Mouse (Mus musculus) forebrain, embryonic 13.5 days (tissue): ENCODE measurements at regions not wholly inside any gene's neighbourhood (a gene's known extent, or its start where the extent isn't known, plus 50 kb on each side); places are given as distances from the start of the nearest gene placed in this dataset.

Source experiments
- ATAC-seq: fragments of 200-750 bp; cut with Nextera tagmentation; 2 replicates; pipeline ENCODE4 v1.8.0; 2017
- H3K27ac ChIP-seq: fragments of 300-500 bp; sonication (generic); 2 replicates; pipeline ENCODE4 v1.5.1; 2015; ENCODE audit warnings: inconsistent platforms, mild to moderate bottlenecking, moderate library complexity
- H3K27me3 ChIP-seq: fragments of 300-500 bp; sonication (generic); 2 replicates; pipeline ENCODE4 v1.6.1; 2015; ENCODE audit warnings: mild to moderate bottlenecking, inconsistent platforms
- H3K36me3 ChIP-seq: fragments of 300-500 bp; sonication (generic); 2 replicates; pipeline ENCODE4 v1.6.1; 2015; ENCODE audit warnings: mild to moderate bottlenecking, inconsistent platforms; ENCODE audit not compliant: poor library complexity, severe bottlenecking
- H3K4me1 ChIP-seq: fragments of 300-500 bp; sonication (generic); 2 replicates; pipeline ENCODE4 v1.6.1; 2015; ENCODE audit warnings: inconsistent platforms
- H3K4me2 ChIP-seq: fragments of 300-500 bp; sonication (generic); 2 replicates; pipeline ENCODE4 v1.6.1; 2015; ENCODE audit warnings: inconsistent platforms, mild to moderate bottlenecking, moderate library complexity
- H3K4me3 ChIP-seq: fragments of 300-500 bp; sonication (generic); 2 replicates; pipeline ENCODE4 v1.5.1; 2015; ENCODE audit warnings: mild to moderate bottlenecking, inconsistent platforms
- H3K9ac ChIP-seq: fragments of 300-500 bp; sonication (generic); 2 replicates; pipeline ENCODE4 v1.6.1; 2015; ENCODE audit warnings: mild to moderate bottlenecking, inconsistent platforms
- H3K9me3 ChIP-seq: fragments of 300-500 bp; sonication (generic); replicated peaks from 2 replicates; pipeline ENCODE4 v1.6.1; 2016; ENCODE audit warnings: inconsistent platforms
- WGBS: fragments of 180-500 bp; shearing (Covaris S2); methylation state at CpG from one replicate; pipeline ENCODE4 v1.1.7; 2015; 5-methylcytosine and 5-hydroxymethylcytosine counted together

- no peaks in the 10 kb centered on the region for H3K27me3 ChIP-seq
- no peak overlapping the region for H3K4me2 ChIP-seq
- no peak overlapping the region for H3K4me3 ChIP-seq
- no peaks in the 10 kb centered on the region for H3K4me1 ChIP-seq
- no peaks in the 10 kb centered on the region for H3K36me3 ChIP-seq
- 97% methylated on average over 1 of the region's 1 CpGs for WGBS
- ATAC-seq, result no peak
- no peaks in the 10 kb centered on the region for H3K9me3 ChIP-seq
- no peak overlapping the region for H3K9ac ChIP-seq
- H3K27ac ChIP-seq, result no peak overlapping the region
Observed at GRCm38 (mm10) chr2:7683355-7683754, 174.0 kb upstream of the Celf2 start.

GRCm38 (mm10) chr2:7640892-7641291 is 131.5 kb upstream of the Celf2 start:
- H3K4me1 ChIP-seq, result peaks cover 8% of the 10 kb centered on the region; the same call in 1 of the 2 replicates
- no peaks in the 10 kb centered on the region for H3K9me3 ChIP-seq
- 47% methylated on average over 6 of the region's 6 CpGs for WGBS
- no peak overlapping the region for H3K4me3 ChIP-seq
- no peak overlapping the region for H3K9ac ChIP-seq
- 0 out of 2 replicates have a peak overlapping the region, but pooled peaks have one; percentile 0 for H3K27ac ChIP-seq
- no peaks in the 10 kb centered on the region for H3K36me3 ChIP-seq
- peak; percentile 83 for ATAC-seq
- no peak overlapping the region for H3K4me2 ChIP-seq
- H3K27me3 ChIP-seq, result no peaks in the 10 kb centered on the region

GRCm38 (mm10) chr2:7622716-7623285 is 113.4 kb upstream of the Celf2 start:
- Histone ChIP-seq H3K9me3 (no peaks in the 10 kb centered on the region), H3K4me1 (no peaks in the 10 kb centered on the region), H3K9ac (no peak overlapping the region), H3K4me2 (no peak overlapping the region), H3K36me3 (no peaks in the 10 kb centered on the region), H3K27me3 (no peaks in the 10 kb centered on the region), H3K4me3 (no peak overlapping the region), H3K27ac (no peak overlapping the region)
- 94% methylated on average over 5 of the region's 5 CpGs for WGBS
- ATAC-seq, result no peak

GRCm38 (mm10) chr2:7619888-7620664 is 110.7 kb upstream of the Celf2 start:
- no peaks in the 10 kb centered on the region for H3K4me1 ChIP-seq
- peak; percentile 86 for ATAC-seq
- 75% methylated on average over 9 of the region's 9 CpGs for WGBS
- no peak overlapping the region for H3K4me3 ChIP-seq
- H3K4me2 ChIP-seq, result no peak overlapping the region
- no peaks in the 10 kb centered on the region for H3K36me3 ChIP-seq
- no peak overlapping the region for H3K9ac ChIP-seq
- H3K27ac ChIP-seq, result peak overlapping the region; percentile 40; the same call in 1 of the 2 replicates
- no peaks in the 10 kb centered on the region for H3K27me3 ChIP-seq
- no peaks in the 10 kb centered on the region for H3K9me3 ChIP-seq

- H3K36me3 ChIP-seq, result no peaks in the 10 kb centered on the region
- no peak overlapping the region for H3K4me3 ChIP-seq
- H3K27ac ChIP-seq, result no peak overlapping the region
- H3K27me3 ChIP-seq, result no peaks in the 10 kb centered on the region
- no peak overlapping the region for H3K9ac ChIP-seq
- H3K4me1 ChIP-seq, result no peaks in the 10 kb centered on the region
- no peak overlapping the region for H3K4me2 ChIP-seq
- WGBS, result 85% methylated on average over 2 of the region's 2 CpGs
- no peak for ATAC-seq
- no peaks in the 10 kb centered on the region for H3K9me3 ChIP-seq
Observed at GRCm38 (mm10) chr2:7578196-7578595, 68.8 kb upstream of the Celf2 start.
